Mouse (Mus musculus): ENCODE measurements at regions not wholly inside any gene's neighbourhood (a gene's known extent, or its start where the extent isn't known, plus 50 kb on each side); places are given as distances from the start of the nearest gene placed in this dataset.

DNA sequence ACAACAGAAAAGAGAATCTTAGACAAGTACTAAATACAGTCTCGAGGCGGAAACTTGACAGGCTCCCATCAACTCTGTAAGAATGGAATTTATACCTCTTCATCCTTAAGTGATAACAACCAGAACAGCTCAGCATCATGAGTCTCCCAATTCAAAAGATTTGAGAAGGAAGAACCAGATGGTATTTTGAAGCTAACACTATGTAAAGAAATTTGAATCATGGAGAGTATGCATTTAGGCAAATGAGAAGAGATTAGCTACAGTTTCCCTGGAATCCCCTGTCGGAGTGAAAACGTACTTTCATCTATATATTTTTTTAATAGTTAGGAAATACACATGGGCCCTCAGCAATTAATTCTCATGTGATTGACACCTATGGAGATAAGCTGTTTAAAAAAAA, 140.9 kb downstream of the Nrip1 start:
- H3K4me3 ChIP-seq (replicated peaks): no peak overlapping the region

GRCm38 (mm10) chr16:76232174-76232573, 141.5 kb downstream of the Nrip1 start:
- no peaks in the 10 kb centered on the region for H3K36me3 ChIP-seq (replicated peaks; ENCODE audit: low read length)
- no peak overlapping the region for H3K4me3 ChIP-seq (replicated peaks)
- no peaks in the 10 kb centered on the region for H3K27me3 ChIP-seq (replicated peaks)
- H3K4me1 ChIP-seq: peaks cover 1% of the 10 kb centered on the region; the same call in 1 of the 2 replicates
- H3K9me3 ChIP-seq: no peaks in the 10 kb centered on the region
- TF ChIP-seq GATA1 (IDR thresholded peaks at IDR 0.05; ENCODE audit: borderline replicate concordance, low read length): no peak
- TF ChIP-seq FLI1 (IDR thresholded peaks at IDR 0.05; ENCODE audit: low read length): no peak

More for the DNA sequence above, 140.9 kb downstream of the Nrip1 start:
- TF ChIP-seq GATA1 (IDR thresholded peaks at IDR 0.05; ENCODE audit: borderline replicate concordance, low read length) (no peak), FLI1 (IDR thresholded peaks at IDR 0.05; ENCODE audit: low read length) (no peak)
- Histone ChIP-seq H3K4me1 (no peaks in the 10 kb centered on the region), H3K36me3 (replicated peaks; ENCODE audit: low read length) (no peaks in the 10 kb centered on the region), H3K9me3 (no peaks in the 10 kb centered on the region), H3K27me3 (replicated peaks) (no peaks in the 10 kb centered on the region)

GRCm38 (mm10) chr16:76230516-76231302, 142.9 kb downstream of the Nrip1 start:
- no peaks in the 10 kb centered on the region for H3K27me3 ChIP-seq (replicated peaks)
- peaks cover 9% of the 10 kb centered on the region for H3K4me1 ChIP-seq
- TF ChIP-seq GATA1 (IDR thresholded peaks at IDR 0.05; ENCODE audit: borderline replicate concordance, low read length): no peak
- TF ChIP-seq FLI1 (IDR thresholded peaks at IDR 0.05; ENCODE audit: low read length): no peak
- no peak overlapping the region for H3K4me3 ChIP-seq (replicated peaks)
- H3K36me3 ChIP-seq (replicated peaks; ENCODE audit: low read length): no peaks in the 10 kb centered on the region
- H3K9me3 ChIP-seq: no peaks in the 10 kb centered on the region

DNA sequence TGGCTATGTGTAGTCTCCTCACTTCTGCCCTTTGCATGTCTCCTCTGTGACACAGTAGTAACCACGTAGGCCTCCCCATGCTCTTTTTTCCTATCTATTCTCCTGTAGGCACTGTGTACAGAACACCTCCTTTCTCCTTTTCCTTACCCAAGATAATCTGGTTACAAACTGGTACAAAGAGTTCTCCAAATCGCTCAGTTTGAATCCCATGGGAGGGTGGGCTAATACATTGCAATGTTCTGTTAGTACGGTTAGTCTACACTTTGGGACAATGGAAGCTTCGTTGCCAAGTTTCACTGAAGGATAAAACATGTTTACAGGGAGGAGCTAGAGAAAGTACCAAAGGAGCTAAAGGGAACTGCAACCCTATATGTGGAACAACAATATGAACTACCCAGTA, 145.2 kb downstream of the Nrip1 start:
- Histone ChIP-seq H3K4me1 (peaks cover 9% of the 10 kb centered on the region), H3K4me3 (replicated peaks) (no peak overlapping the region), H3K36me3 (replicated peaks; ENCODE audit: low read length) (no peaks in the 10 kb centered on the region), H3K27me3 (replicated peaks) (no peaks in the 10 kb centered on the region), H3K9me3 (no peaks in the 10 kb centered on the region)
- TF ChIP-seq GATA1 (IDR thresholded peaks at IDR 0.05; ENCODE audit: borderline replicate concordance, low read length) (no peak), FLI1 (IDR thresholded peaks at IDR 0.05; ENCODE audit: low read length) (no peak)

DNA sequence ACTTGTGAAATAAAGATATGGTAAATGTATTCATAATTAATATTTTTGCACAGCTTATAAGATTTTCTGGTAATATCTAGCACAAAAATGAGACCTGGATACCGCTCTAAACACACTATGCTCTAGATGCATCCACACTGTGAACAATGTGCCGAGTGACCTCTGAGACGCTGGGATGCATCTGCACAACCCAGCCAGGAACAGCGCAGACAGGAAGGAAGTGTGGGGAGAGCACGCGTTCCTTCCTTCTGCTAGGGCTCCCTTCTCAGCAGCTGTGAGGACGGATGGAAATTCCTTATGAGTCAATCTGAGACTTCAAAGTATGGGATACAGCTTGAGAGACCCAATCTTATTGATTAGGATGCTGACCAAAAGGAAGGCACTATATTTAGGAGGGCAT, 147.2 kb downstream of the Nrip1 start:
- H3K4me1 ChIP-seq: peaks cover 9% of the 10 kb centered on the region
- peak overlapping the region; percentile 73 for H3K4me3 ChIP-seq (replicated peaks)
- H3K9me3 ChIP-seq: no peaks in the 10 kb centered on the region
- no peaks in the 10 kb centered on the region for H3K27me3 ChIP-seq (replicated peaks)
- no peaks in the 10 kb centered on the region for H3K36me3 ChIP-seq (replicated peaks; ENCODE audit: low read length)
- TF ChIP-seq FLI1 (IDR thresholded peaks at IDR 0.05; ENCODE audit: low read length) (no peak), GATA1 (IDR thresholded peaks at IDR 0.05; ENCODE audit: borderline replicate concordance, low read length) (no peak)

DNA sequence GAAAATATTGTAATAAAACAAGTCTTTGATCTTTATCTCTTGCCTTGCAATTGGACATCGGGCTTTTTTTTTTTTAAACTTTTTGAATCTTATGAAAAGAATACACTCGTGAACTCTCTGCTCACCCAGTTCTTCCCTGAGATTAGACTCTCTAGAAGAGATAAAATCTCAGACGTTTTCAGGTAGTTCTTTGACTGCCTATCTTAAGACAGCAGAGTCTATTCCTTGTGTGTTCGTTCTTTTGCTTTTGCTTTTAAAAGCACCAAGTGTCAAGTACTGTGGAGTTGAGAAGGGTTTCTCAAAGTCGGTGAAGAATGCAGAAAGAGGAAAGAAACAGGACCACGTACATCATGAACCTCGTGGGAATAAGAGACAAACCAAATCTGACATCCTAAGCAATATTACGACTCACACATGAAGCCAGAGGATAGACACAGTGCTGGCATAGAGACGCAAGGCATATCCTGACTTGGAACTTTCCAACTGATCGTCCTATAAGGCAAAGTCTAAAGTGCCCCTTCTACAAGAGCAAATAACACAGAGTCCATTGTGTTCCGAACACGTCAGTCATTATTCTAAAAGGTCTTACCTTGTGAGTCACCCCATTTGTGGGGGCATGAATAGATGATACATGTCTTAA, 147.9 kb downstream of the Nrip1 start:
- Histone ChIP-seq H3K4me3 (replicated peaks) (no peak overlapping the region), H3K27me3 (replicated peaks) (no peaks in the 10 kb centered on the region), H3K36me3 (replicated peaks; ENCODE audit: low read length) (no peaks in the 10 kb centered on the region), H3K4me1 (peaks cover 9% of the 10 kb centered on the region), H3K9me3 (no peaks in the 10 kb centered on the region)
- TF ChIP-seq FLI1 (IDR thresholded peaks at IDR 0.05; ENCODE audit: low read length): no peak
- no peak for TF ChIP-seq GATA1 (IDR thresholded peaks at IDR 0.05; ENCODE audit: borderline replicate concordance, low read length)

GRCm38 (mm10) chr16:76224901-76225586, 148.6 kb downstream of the Nrip1 start:
- Histone ChIP-seq H3K4me1 (peaks cover 9% of the 10 kb centered on the region), H3K36me3 (replicated peaks; ENCODE audit: low read length) (no peaks in the 10 kb centered on the region), H3K9me3 (no peaks in the 10 kb centered on the region), H3K4me3 (replicated peaks) (no peak overlapping the region), H3K27me3 (replicated peaks) (no peaks in the 10 kb centered on the region)
- TF ChIP-seq GATA1 (IDR thresholded peaks at IDR 0.05; ENCODE audit: borderline replicate concordance, low read length) (no peak), FLI1 (IDR thresholded peaks at IDR 0.05; ENCODE audit: low read length) (no peak)

DNA sequence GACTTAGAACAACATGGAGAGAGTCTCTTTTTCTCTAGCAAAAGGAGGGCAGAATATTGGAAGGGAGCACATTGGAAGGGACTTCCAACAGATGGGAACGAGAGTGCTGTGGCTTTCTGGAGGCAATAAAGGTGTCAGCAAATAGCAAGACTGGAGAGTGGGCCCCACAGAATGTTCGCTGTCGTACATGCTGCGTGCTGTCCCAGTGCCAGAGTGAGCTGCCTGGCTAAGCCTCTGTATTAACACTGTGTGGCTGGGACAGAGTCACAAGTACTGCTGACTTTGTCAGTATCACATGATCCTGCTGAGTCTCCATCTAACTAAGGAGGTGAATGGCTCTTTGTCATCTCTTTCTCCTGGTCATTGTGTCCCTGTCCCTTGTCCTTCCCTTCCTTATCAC, 149.9 kb downstream of the Nrip1 start:
- TF ChIP-seq FLI1 (IDR thresholded peaks at IDR 0.05; ENCODE audit: low read length): no peak
- H3K4me1 ChIP-seq: peaks cover 9% of the 10 kb centered on the region
- no peak overlapping the region for H3K4me3 ChIP-seq (replicated peaks)
- no peaks in the 10 kb centered on the region for H3K36me3 ChIP-seq (replicated peaks; ENCODE audit: low read length)
- no peaks in the 10 kb centered on the region for H3K27me3 ChIP-seq (replicated peaks)
- no peaks in the 10 kb centered on the region for H3K9me3 ChIP-seq

- Histone ChIP-seq H3K4me3 (replicated peaks) (no peak overlapping the region), H3K9me3 (no peaks in the 10 kb centered on the region), H3K27me3 (replicated peaks) (no peaks in the 10 kb centered on the region), H3K36me3 (replicated peaks; ENCODE audit: low read length) (no peaks in the 10 kb centered on the region), H3K4me1 (peaks cover 9% of the 10 kb centered on the region)
- TF ChIP-seq GATA1 (IDR thresholded peaks at IDR 0.05; ENCODE audit: borderline replicate concordance, low read length): no peak
- no peak for TF ChIP-seq FLI1 (IDR thresholded peaks at IDR 0.05; ENCODE audit: low read length)
Measured at GRCm38 (mm10) chr16:76222960-76223359, 150.7 kb downstream of the Nrip1 start.

GRCm38 (mm10) chr16:76220466-76220865, 153.2 kb downstream of the Nrip1 start:
- no peaks in the 10 kb centered on the region for H3K9me3 ChIP-seq

More at GRCm38 (mm10) chr16:76220466-76220865, 153.2 kb downstream of the Nrip1 start:
- no peaks in the 10 kb centered on the region; the same call in 1 of the 2 replicates for H3K4me1 ChIP-seq
- no peaks in the 10 kb centered on the region for H3K36me3 ChIP-seq (replicated peaks; ENCODE audit: low read length)
- TF ChIP-seq FLI1 (IDR thresholded peaks at IDR 0.05; ENCODE audit: low read length) (no peak), GATA1 (IDR thresholded peaks at IDR 0.05; ENCODE audit: borderline replicate concordance, low read length) (no peak)
- no peak overlapping the region for H3K4me3 ChIP-seq (replicated peaks)
- H3K27me3 ChIP-seq (replicated peaks): no peaks in the 10 kb centered on the region
